Mouse (Mus musculus): ENCODE data around the gene Izumo1. TPM values are rescaled to one million over a fixed set of nuclear protein-coding genes. Genes with fewer than 3 reads are reported as not detected.

The Izumo1 gene
- polyA plus RNA-seq, 1 experiment from 2014 or later: 0.08 TPM

DNA sequence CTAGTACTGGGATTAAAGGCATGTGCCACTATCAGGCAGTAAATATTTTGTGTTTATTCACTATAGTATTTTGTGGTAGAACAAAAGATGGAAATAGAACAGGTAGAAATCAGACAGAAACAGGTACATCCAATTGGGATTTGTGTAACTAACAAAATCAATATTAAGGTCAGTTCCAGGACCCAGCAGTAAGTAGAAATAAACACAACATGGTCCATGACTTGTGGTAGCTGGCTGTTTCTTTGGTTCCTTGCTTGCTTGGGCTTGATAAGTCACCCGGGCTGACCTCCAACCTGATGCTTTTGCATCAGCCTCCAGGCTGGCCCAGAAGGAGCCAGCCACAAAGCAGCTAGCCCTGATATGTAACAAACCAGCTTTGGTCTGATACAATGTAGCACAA, 12.1 kb upstream of the Izumo1 start:
- H3K36me3 ChIP-seq (ENCODE audit: control insufficient read depth, insufficient read depth): no peaks in the 10 kb centered on the region
- H3K9ac ChIP-seq (ENCODE audit: low read depth, low read length): no peak overlapping the region
- no peaks in the 10 kb centered on the region for H3K9me3 ChIP-seq (ENCODE audit: control insufficient read depth)
- WGBS: 56% methylated on average over 1 of the region's 1 CpGs
- no peak for ATAC-seq
- H3K4me2 ChIP-seq (replicated peaks; ENCODE audit: low read depth): no peak overlapping the region
- H3K27ac ChIP-seq (ENCODE audit: low read depth, low read length): no peak overlapping the region
- H3K27me3 ChIP-seq (replicated peaks; ENCODE audit: control insufficient read depth, insufficient read depth, low read length): peaks cover 36% of the 10 kb centered on the region
- no peak overlapping the region for H3K4me3 ChIP-seq (ENCODE audit: low read depth, low read length)
- TF ChIP-seq CTCF (IDR thresholded peaks at IDR 0.05; ENCODE audit: low read depth): no peak
- H3K4me1 ChIP-seq (replicated peaks; ENCODE audit: control insufficient read depth, insufficient read depth, low read length): no peaks in the 10 kb centered on the region

DNA sequence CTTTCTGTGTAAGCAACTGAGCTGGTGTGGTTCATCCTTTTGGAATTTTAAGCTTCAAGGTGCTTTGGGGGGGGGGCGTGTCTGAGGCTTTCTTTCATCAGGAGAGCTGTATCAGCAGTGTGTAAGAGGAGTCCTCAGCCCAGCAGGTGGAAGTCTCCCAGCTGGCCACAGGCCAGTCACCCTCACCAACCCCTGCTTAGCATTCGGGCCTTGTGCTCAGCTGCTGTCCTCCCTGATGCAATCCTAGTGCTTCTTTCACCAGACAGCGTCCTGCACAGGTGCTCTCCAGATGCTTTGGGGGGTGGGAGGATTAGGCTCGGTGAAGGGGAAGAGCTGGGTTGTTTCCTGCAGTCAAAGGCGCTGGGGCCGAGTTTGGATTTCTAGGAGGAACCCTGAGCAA, 5.3 kb upstream of the Izumo1 start:
- Histone ChIP-seq H3K4me3 (ENCODE audit: low read depth, low read length) (no peak overlapping the region), H3K4me1 (replicated peaks; ENCODE audit: control insufficient read depth, insufficient read depth, low read length) (0 out of 2 replicates have a peak, but pooled peaks cover 4% of the 10 kb centered on the region), H3K9me3 (ENCODE audit: control insufficient read depth) (no peaks in the 10 kb centered on the region), H3K9ac (ENCODE audit: low read depth, low read length) (no peak overlapping the region), H3K27me3 (replicated peaks; ENCODE audit: control insufficient read depth, insufficient read depth, low read length) (peaks cover 64% of the 10 kb centered on the region), H3K27ac (ENCODE audit: low read depth, low read length) (no peak overlapping the region), H3K36me3 (ENCODE audit: control insufficient read depth, insufficient read depth) (no peaks in the 10 kb centered on the region), H3K4me2 (replicated peaks; ENCODE audit: low read depth) (no peak overlapping the region)
- ATAC-seq: no peak
- TF ChIP-seq CTCF (IDR thresholded peaks at IDR 0.05; ENCODE audit: low read depth): no peak
- WGBS: 41% methylated on average over 6 of the region's 6 CpGs

DNA sequence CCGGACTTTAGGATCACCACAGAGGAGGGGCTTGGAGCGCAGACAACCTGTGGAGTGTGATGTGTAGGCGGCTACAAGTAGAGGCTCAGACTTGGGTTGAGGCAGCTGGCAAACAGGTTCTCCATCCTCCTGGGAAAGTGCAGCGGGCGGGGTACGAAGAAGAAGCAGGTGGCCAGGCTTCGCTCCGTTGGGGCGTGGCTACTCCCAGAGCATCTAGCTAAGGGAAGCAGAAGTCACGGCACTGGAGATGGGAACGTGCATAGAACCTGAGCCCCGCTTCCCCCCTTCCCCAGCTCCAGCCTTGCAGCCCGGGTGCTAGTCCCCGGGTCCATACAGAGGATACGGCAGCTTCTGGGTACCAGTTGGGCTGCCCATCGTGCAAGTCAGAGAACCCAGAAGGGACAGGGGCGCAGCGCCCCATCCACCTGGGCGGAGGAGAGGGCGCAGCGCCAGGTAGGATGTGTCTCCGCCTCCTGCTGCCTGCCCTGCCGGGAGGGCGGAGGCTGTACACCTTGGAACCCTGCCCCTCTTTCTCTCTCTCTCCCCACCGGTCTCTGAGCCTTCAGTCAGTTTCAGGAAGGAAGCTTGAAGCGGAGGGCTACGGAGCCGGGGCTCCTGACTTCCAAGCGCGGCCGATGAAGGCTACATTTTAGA, 4.4 kb upstream of the Izumo1 start, which contains the start of gene Fut1:
Gene Fut1, plus strand, starts transcription at position 248 of the 654 bp plus-strand sequence.
- H3K9ac ChIP-seq (ENCODE audit: low read depth, low read length): no peak within 1 kb of the TSS
- H3K4me1 ChIP-seq (replicated peaks; ENCODE audit: control insufficient read depth, insufficient read depth, low read length): 0 out of 2 replicates have a peak, but pooled peaks cover 4% of the 10 kb centered on the region
- peaks cover 64% of the 10 kb centered on the region for H3K27me3 ChIP-seq (replicated peaks; ENCODE audit: control insufficient read depth, insufficient read depth, low read length)
- H3K9me3 ChIP-seq (ENCODE audit: control insufficient read depth): no peaks in the 10 kb centered on the region
- H3K36me3 ChIP-seq (ENCODE audit: control insufficient read depth, insufficient read depth): no peaks in the 10 kb centered on the region
- no peak for TF ChIP-seq CTCF (IDR thresholded peaks at IDR 0.05; ENCODE audit: low read depth)
- WGBS: 6% methylated on average over 31 of the region's 31 CpGs
- no peak within 1 kb of the TSS for H3K27ac ChIP-seq (ENCODE audit: low read depth, low read length)
- H3K4me3 ChIP-seq (ENCODE audit: low read depth, low read length): 0 out of 2 replicates have a peak within 1 kb of the TSS, but pooled peaks have one; percentile 0
- peak; percentile 34; the same call in 1 of the 2 replicates for ATAC-seq
- H3K4me2 ChIP-seq (replicated peaks; ENCODE audit: low read depth): peak within 1 kb of the TSS; percentile 41

DNA sequence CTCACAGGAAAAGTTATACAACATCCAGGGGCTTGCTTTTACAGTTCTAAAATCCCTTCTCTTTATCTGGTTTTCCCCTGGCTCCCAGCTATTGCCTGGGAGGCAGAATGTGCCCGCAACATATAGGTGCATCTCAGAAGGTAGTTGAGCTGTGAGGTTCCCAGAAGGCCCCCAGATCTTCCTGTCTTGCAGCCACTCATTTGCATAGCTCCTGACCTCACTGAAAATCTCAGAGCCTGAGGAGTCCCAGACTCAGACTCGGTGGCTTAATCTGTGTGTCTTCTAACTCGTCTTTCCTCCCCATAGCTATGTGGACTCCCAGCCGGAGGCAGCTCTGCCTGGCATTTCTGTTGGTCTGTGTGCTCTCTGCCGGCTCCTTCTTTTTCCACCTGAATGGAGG, 3.3 kb upstream of the Izumo1 start:
- no peak overlapping the region for H3K27ac ChIP-seq (ENCODE audit: low read depth, low read length)
- no peaks in the 10 kb centered on the region for H3K36me3 ChIP-seq (ENCODE audit: control insufficient read depth, insufficient read depth)
- H3K4me3 ChIP-seq (ENCODE audit: low read depth, low read length): no peak overlapping the region
- peaks cover 72% of the 10 kb centered on the region for H3K27me3 ChIP-seq (replicated peaks; ENCODE audit: control insufficient read depth, insufficient read depth, low read length)
- 0 out of 2 replicates have a peak, but pooled peaks cover 4% of the 10 kb centered on the region for H3K4me1 ChIP-seq (replicated peaks; ENCODE audit: control insufficient read depth, insufficient read depth, low read length)
- ATAC-seq: no peak
- 86% methylated on average over 5 of the region's 5 CpGs for WGBS
- no peak overlapping the region for H3K9ac ChIP-seq (ENCODE audit: low read depth, low read length)
- no peak overlapping the region for H3K4me2 ChIP-seq (replicated peaks; ENCODE audit: low read depth)
- no peak for TF ChIP-seq CTCF (IDR thresholded peaks at IDR 0.05; ENCODE audit: low read depth)
- H3K9me3 ChIP-seq (ENCODE audit: control insufficient read depth): no peaks in the 10 kb centered on the region

DNA sequence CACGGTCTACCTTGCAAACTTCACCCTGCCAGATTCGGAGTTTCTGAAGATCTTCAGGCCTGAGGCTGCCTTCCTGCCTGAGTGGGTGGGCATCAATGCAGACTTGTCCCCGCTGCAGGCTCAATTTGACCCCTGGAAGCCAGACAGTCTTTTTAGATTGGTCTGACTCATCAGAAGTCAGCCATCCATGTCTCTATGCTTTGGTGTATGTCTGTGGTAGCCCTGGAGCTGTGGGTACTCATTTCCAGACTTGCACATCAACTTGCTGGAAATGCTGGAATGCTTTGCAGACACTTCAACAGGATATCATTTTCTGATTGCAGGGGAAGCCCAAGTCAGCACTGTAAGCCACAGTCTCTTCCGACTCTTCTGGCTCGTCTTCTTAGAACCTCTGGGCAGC, 2.0 kb upstream of the Izumo1 start:
- 89% methylated on average over 5 of the region's 5 CpGs for WGBS

DNA sequence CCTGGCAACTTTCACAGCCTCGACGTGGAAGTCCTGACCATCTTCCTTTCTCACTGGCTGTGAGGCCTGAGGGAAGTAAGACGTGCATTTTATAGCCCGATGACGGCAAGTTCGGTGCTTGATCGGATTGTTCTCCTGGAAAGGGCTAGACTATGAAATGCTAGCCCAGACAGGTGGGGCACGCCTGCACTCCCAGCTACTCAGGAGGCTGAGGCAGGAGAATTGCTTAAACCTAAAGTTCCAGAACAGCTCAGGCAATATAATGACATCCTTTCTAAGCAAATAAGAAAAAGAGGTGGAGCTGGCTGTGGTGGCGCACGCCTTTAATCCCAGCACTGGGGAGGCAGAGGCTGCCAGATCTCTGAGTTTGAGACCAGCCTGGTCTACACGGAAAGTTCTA, 1.9 kb downstream of the Izumo1 start:
- 95% methylated on average over 11 of the region's 11 CpGs for WGBS
- no peak for TF ChIP-seq CTCF (IDR thresholded peaks at IDR 0.05; ENCODE audit: low read depth)
- no peak for ATAC-seq
- Histone ChIP-seq H3K27ac (ENCODE audit: low read depth, low read length) (no peak overlapping the region), H3K9me3 (ENCODE audit: control insufficient read depth) (no peaks in the 10 kb centered on the region), H3K36me3 (ENCODE audit: control insufficient read depth, insufficient read depth) (no peaks in the 10 kb centered on the region), H3K4me3 (ENCODE audit: low read depth, low read length) (no peak overlapping the region), H3K9ac (ENCODE audit: low read depth, low read length) (no peak overlapping the region), H3K4me1 (replicated peaks; ENCODE audit: control insufficient read depth, insufficient read depth, low read length) (no peaks in the 10 kb centered on the region; the same call in 1 of the 2 replicates), H3K4me2 (replicated peaks; ENCODE audit: low read depth) (no peak overlapping the region), H3K27me3 (replicated peaks; ENCODE audit: control insufficient read depth, insufficient read depth, low read length) (peaks cover 62% of the 10 kb centered on the region)

More for the DNA sequence above, 2.0 kb upstream of the Izumo1 start:
- Histone ChIP-seq H3K4me3 (ENCODE audit: low read depth, low read length) (no peak overlapping the region), H3K4me1 (replicated peaks; ENCODE audit: control insufficient read depth, insufficient read depth, low read length) (0 out of 2 replicates have a peak, but pooled peaks cover 4% of the 10 kb centered on the region), H3K36me3 (ENCODE audit: control insufficient read depth, insufficient read depth) (no peaks in the 10 kb centered on the region), H3K9me3 (ENCODE audit: control insufficient read depth) (no peaks in the 10 kb centered on the region), H3K27ac (ENCODE audit: low read depth, low read length) (no peak overlapping the region), H3K27me3 (replicated peaks; ENCODE audit: control insufficient read depth, insufficient read depth, low read length) (peaks cover 70% of the 10 kb centered on the region), H3K9ac (ENCODE audit: low read depth, low read length) (no peak overlapping the region), H3K4me2 (replicated peaks; ENCODE audit: low read depth) (no peak overlapping the region)
- no peak for TF ChIP-seq CTCF (IDR thresholded peaks at IDR 0.05; ENCODE audit: low read depth)
- no peak for ATAC-seq

Data from intestine, postnatal 0 days (tissue).